ENCODE assay signal across 26 mouse cellular contexts in the genomic region with DNA sequence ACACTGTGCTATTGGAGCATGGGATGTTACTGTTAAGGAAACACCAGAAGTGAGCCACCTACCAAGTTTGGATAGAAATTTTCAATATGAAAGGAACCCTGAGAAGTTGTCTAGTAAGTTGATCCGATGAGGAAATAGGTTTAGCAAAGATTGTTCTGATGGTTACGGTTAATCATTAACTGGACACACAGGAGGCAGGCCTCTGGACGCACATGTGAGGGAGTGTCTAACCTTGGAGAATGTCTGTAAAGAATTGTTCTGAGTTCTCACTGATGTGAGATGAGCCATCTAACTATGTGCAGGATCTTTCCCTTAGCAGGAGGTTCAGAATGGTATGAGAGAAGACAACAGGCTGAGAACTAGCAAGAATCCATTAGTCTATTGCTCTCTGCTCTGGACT.
"Had no signal": no experiment of that assay in that cellular context is flagged by ENCODE, and none has a peak within 500 bp of the region (broad histone marks: within the 10 kb centered on the region; RNA-seq: fewer than 3 reads in every experiment).

No protein-coding gene starts in this region.

- H3K4me3 ChIP-seq: heart, adult 2 months; heart, embryonic 13.5 days; heart, embryonic 15.5 days; kidney, embryonic 15.5 days; layer of hippocampus, adult 2 months; left cerebral cortex, adult 2 months; limb, embryonic 13.5 days; limb, embryonic 15.5 days had no signal

- H3K36me3 ChIP-seq: heart, embryonic 13.5 days; heart, embryonic 15.5 days; kidney, embryonic 15.5 days; limb, embryonic 13.5 days; limb, embryonic 15.5 days had no signal

- H3K9ac ChIP-seq: forebrain, postnatal 0 days; heart, embryonic 13.5 days; heart, embryonic 15.5 days; hindbrain, embryonic 14.5 days; kidney, embryonic 15.5 days; limb, embryonic 13.5 days; limb, embryonic 15.5 days; liver, embryonic 14.5 days had no signal

- H3K27me3 ChIP-seq: heart, embryonic 13.5 days; heart, embryonic 15.5 days; kidney, embryonic 15.5 days; limb, embryonic 15.5 days had no signal

- H3K4me2 ChIP-seq: heart, embryonic 11.5 days; heart, embryonic 13.5 days; heart, embryonic 15.5 days; hindbrain, embryonic 14.5 days; kidney, embryonic 15.5 days; limb, embryonic 13.5 days; limb, embryonic 15.5 days; liver, embryonic 11.5 days had no signal

- DNase-seq: forebrain, postnatal 0 days; gastrocnemius, postnatal 14 days; gastrocnemius, postnatal 36 days; heart, adult 11 months; heart, adult 2 months; heart, postnatal 14 days; heart, postnatal 36 days; kidney, adult 11 months; kidney, adult 2 months; kidney, adult 9 months; kidney, postnatal 14 days; kidney, postnatal 36 days; left cerebral cortex, postnatal 4 days had no signal

- H3K4me1 ChIP-seq: heart, embryonic 13.5 days; heart, embryonic 15.5 days; limb, embryonic 15.5 days had no signal

- ATAC-seq: forebrain, postnatal 0 days; hindbrain, embryonic 16.5 days had no signal

- H3K9me3 ChIP-seq: heart, embryonic 13.5 days; heart, embryonic 15.5 days; kidney, embryonic 15.5 days; limb, embryonic 13.5 days; limb, embryonic 15.5 days had no signal

- H3K27ac ChIP-seq: heart, adult 2 months; heart, embryonic 13.5 days; heart, embryonic 15.5 days; hindbrain, embryonic 14.5 days; kidney, embryonic 15.5 days; kidney, postnatal 0 days; layer of hippocampus, adult 2 months; left cerebral cortex, adult 2 months; limb, embryonic 13.5 days; limb, embryonic 15.5 days; liver, embryonic 14.5 days had no signal
